Mouse (Mus musculus) hindbrain, postnatal 0 days (tissue): ENCODE results near the gene Dars. TPM values are rescaled to one million over a fixed set of nuclear protein-coding genes. Genes with fewer than 3 reads are reported as not detected.

Source experiments
- ATAC-seq: fragments of 200-750 bp; cut with Nextera tagmentation; 2 replicates; pipeline ENCODE4 v1.8.0; 2017; ENCODE audit warnings: mild to moderate bottlenecking, moderate TSS enrichment, moderate library complexity
- DNase-seq: peaks from one replicate; pipeline ENCODE4 v3.0.0-alpha.2; 2015; ENCODE audit warnings: low spot score
- H3K27ac ChIP-seq: fragments of 300-500 bp; sonication (generic); 2 replicates; pipeline ENCODE4 v1.5.1; 2014; ENCODE audit warnings: mild to moderate bottlenecking
- H3K27me3 ChIP-seq: fragments of 300-500 bp; sonication (generic); 2 replicates; pipeline ENCODE4 v1.6.1; 2014; ENCODE audit warnings: low read length, mixed read lengths; ENCODE audit not compliant: insufficient read depth
- H3K36me3 ChIP-seq: fragments of 300-500 bp; sonication (generic); 2 replicates; pipeline ENCODE4 v1.6.1; 2014; ENCODE audit warnings: low read length, mixed read lengths; ENCODE audit not compliant: insufficient read depth
- H3K4me1 ChIP-seq: fragments of 300-500 bp; sonication (generic); 2 replicates; pipeline ENCODE4 v1.6.1; 2014; ENCODE audit warnings: antibody characterized with exemption, low read length, mixed read lengths; ENCODE audit not compliant: insufficient read depth
- H3K4me2 ChIP-seq: fragments of 300-500 bp; sonication (generic); 2 replicates; pipeline ENCODE4 v1.6.1; 2014; ENCODE audit warnings: low read depth, mild to moderate bottlenecking, low read length, moderate library complexity, mixed read lengths
- H3K4me3 ChIP-seq: fragments of 300-500 bp; sonication (generic); 2 replicates; pipeline ENCODE4 v1.5.1; 2014; ENCODE audit warnings: low read length
- H3K9ac ChIP-seq: fragments of 300-500 bp; sonication (generic); replicated peaks from 2 replicates; pipeline ENCODE4 v1.6.1; 2014; ENCODE audit warnings: mild to moderate bottlenecking, low read length, moderate library complexity, mixed read lengths
- H3K9me3 ChIP-seq: fragments of 300-500 bp; sonication (generic); 2 replicates; pipeline ENCODE4 v1.6.1; 2016; ENCODE audit warnings: low read length, mixed read lengths
- CTCF ChIP-seq: IDR thresholded peaks from 2 replicates; pipeline ENCODE4 v1.5.1; 2016; ENCODE audit warnings: antibody characterized with exemption, control low read depth, low read depth
- WGBS: fragments of 180-500 bp; shearing (Covaris S2); extraction: QIAGEN DNeasy Blood & Tissue Kit; methylation state at CpG from one replicate; pipeline ENCODE4 v1.1.7; 2014; 5-methylcytosine and 5-hydroxymethylcytosine counted together
- polyA plus RNA-seq: library from polyadenylated mRNA; unstranded; fragments of >200 nt; fragmentation: Nextera tagmentation; extraction: Ambion mirVana; gene quantifications from 2 replicates; pipeline ENCODE4 v1.2.1, GENCODE M21; 2015
- total RNA-seq: library from RNA; depleted of rRNA; stranded (reverse); fragments of >200 nt; gene quantifications from 2 replicates; pipeline ENCODE4 v1.2.3, GENCODE M21; 2014

Gene Dars
- total and polyA plus RNA-seq, 2 experiments from 2014 or later = 53.8 to 130 TPM

GRCm38 (mm10) chr1:128456844-128457445 lies 39.8 kb upstream of the Dars start:
- Histone ChIP-seq H3K27me3 (no peaks in the 10 kb centered on the region), H3K36me3 (no peaks in the 10 kb centered on the region), H3K9me3 (no peaks in the 10 kb centered on the region), H3K4me2 (peak overlapping the region; percentile 50), H3K4me3 (peak overlapping the region; percentile 21), H3K27ac (0 out of 2 replicates have a peak overlapping the region, but pooled peaks have one; percentile 15), H3K9ac (0 out of 2 replicates have a peak overlapping the region, but pooled peaks have one; percentile 28), H3K4me1 (no peaks in the 10 kb centered on the region; the same call in 1 of the 2 replicates)
- no peak for TF ChIP-seq CTCF
- 17% methylated on average over 18 of the region's 18 CpGs for WGBS
- ATAC-seq = peak; percentile 70
- DNase-seq = peak; percentile 36

GRCm38 (mm10) chr1:128456271-128456670 lies 39.1 kb upstream of the Dars start:
- no peak overlapping the region for H3K27ac ChIP-seq
- H3K4me2 ChIP-seq = no peak overlapping the region
- H3K9ac ChIP-seq = no peak overlapping the region
- no peak for TF ChIP-seq CTCF
- no peaks in the 10 kb centered on the region for H3K36me3 ChIP-seq
- H3K9me3 ChIP-seq = no peaks in the 10 kb centered on the region
- no peaks in the 10 kb centered on the region for H3K27me3 ChIP-seq
- H3K4me3 ChIP-seq = no peak overlapping the region
- WGBS = 86% methylated on average over 10 of the region's 10 CpGs
- DNase-seq (no peak), ATAC-seq (no peak)
- no peaks in the 10 kb centered on the region; the same call in 1 of the 2 replicates for H3K4me1 ChIP-seq

- no peak for TF ChIP-seq CTCF
- Histone ChIP-seq H3K9me3 (no peaks in the 10 kb centered on the region), H3K4me3 (no peak overlapping the region), H3K4me2 (no peak overlapping the region), H3K27ac (no peak overlapping the region), H3K36me3 (no peaks in the 10 kb centered on the region), H3K9ac (no peak overlapping the region), H3K4me1 (no peaks in the 10 kb centered on the region; the same call in 1 of the 2 replicates), H3K27me3 (no peaks in the 10 kb centered on the region)
- ATAC-seq (no peak), DNase-seq (no peak)
- WGBS = 80% methylated on average over 3 of the region's 3 CpGs
Measured at GRCm38 (mm10) chr1:128452210-128452609, 35.0 kb upstream of the Dars start.

GRCm38 (mm10) chr1:128451183-128451582 lies 34.0 kb upstream of the Dars start:
- WGBS = 73% methylated on average over 4 of the region's 4 CpGs
- Histone ChIP-seq H3K4me3 (no peak overlapping the region), H3K36me3 (no peaks in the 10 kb centered on the region), H3K27ac (no peak overlapping the region), H3K4me1 (no peaks in the 10 kb centered on the region), H3K9ac (no peak overlapping the region), H3K4me2 (no peak overlapping the region), H3K27me3 (no peaks in the 10 kb centered on the region), H3K9me3 (no peaks in the 10 kb centered on the region)
- no peak for TF ChIP-seq CTCF
- DNase-seq (no peak), ATAC-seq (no peak)

GRCm38 (mm10) chr1:128447206-128447902 lies 30.2 kb upstream of the Dars start:
- no peaks in the 10 kb centered on the region for H3K27me3 ChIP-seq
- ATAC-seq (no peak), DNase-seq (no peak)
- WGBS = 87% methylated on average over 7 of the region's 7 CpGs
- no peaks in the 10 kb centered on the region for H3K9me3 ChIP-seq
- no peak overlapping the region for H3K4me2 ChIP-seq
- H3K27ac ChIP-seq = no peak overlapping the region
- H3K9ac ChIP-seq = no peak overlapping the region
- no peaks in the 10 kb centered on the region for H3K36me3 ChIP-seq
- TF ChIP-seq CTCF = no peak
- no peaks in the 10 kb centered on the region for H3K4me1 ChIP-seq
- no peak overlapping the region for H3K4me3 ChIP-seq

GRCm38 (mm10) chr1:128443890-128444839 lies 27.0 kb upstream of the Dars start:
- H3K4me3 ChIP-seq = no peak overlapping the region
- ATAC-seq = no peak
- H3K9ac ChIP-seq = no peak overlapping the region
- no peak for DNase-seq
- TF ChIP-seq CTCF = no peak
- WGBS = 47% methylated on average over 9 of the region's 9 CpGs
- H3K27me3 ChIP-seq = no peaks in the 10 kb centered on the region
- no peaks in the 10 kb centered on the region for H3K36me3 ChIP-seq
- H3K4me2 ChIP-seq = no peak overlapping the region
- no peak overlapping the region for H3K27ac ChIP-seq
- no peaks in the 10 kb centered on the region for H3K9me3 ChIP-seq
- no peaks in the 10 kb centered on the region for H3K4me1 ChIP-seq
